Mouse (Mus musculus) MEL (cell line): ENCODE measurements around the gene Mau2. TPM values are rescaled to one million over a fixed set of nuclear protein-coding genes. Genes with fewer than 3 reads are reported as not detected.

Source experiments
- DNase-seq: peaks from one replicate; pipeline ENCODE4 v3.0.0; 2011; ENCODE audit warnings: low read depth, low spot score
- H3K27ac ChIP-seq: 2 replicates; pipeline ENCODE4 v1.5.1; 2012; ENCODE audit warnings: low read depth, mild to moderate bottlenecking, control low read depth, low read length, moderate library complexity; ENCODE audit not compliant: control insufficient read depth
- H3K27me3 ChIP-seq, 2 experiments: fragments of 150-350 bp in 1 of 2; sonication (generic) in 1 of 2; 2 replicates each; pipeline ENCODE4 v1.6.1; 2012; ENCODE audit warnings: low read length in 2 of 2, mild to moderate bottlenecking in 2 of 2, improper control_type of control experiment in 1 of 2, moderate library complexity in 1 of 2; ENCODE audit not compliant: insufficient read depth in 2 of 2, control insufficient read depth in 1 of 2
- H3K36me3 ChIP-seq, 2 experiments: 2 replicates each; pipeline ENCODE4 v1.6.1; 2012 to 2014; ENCODE audit warnings: low read length in 2 of 2, improper control_type of control experiment in 1 of 2, inconsistent platforms in 1 of 2, mild to moderate bottlenecking in 1 of 2; ENCODE audit not compliant: insufficient read depth in 2 of 2, control insufficient read depth in 1 of 2
- H3K4me1 ChIP-seq, 2 experiments: fragments of 150-350 bp in 1 of 2; sonication (generic) in 1 of 2; 2 replicates each; pipeline ENCODE4 v1.6.1; 2012; ENCODE audit warnings: low read length in 2 of 2, improper control_type of control experiment in 1 of 2, mild to moderate bottlenecking in 1 of 2; ENCODE audit not compliant: insufficient read depth in 2 of 2, control insufficient read depth in 1 of 2
- H3K4me3 ChIP-seq, 2 experiments: fragments of 150-350 bp in 1 of 2; sonication (generic) in 1 of 2; 2 replicates each; pipeline ENCODE4 v1.5.1; 2012; ENCODE audit warnings: low read depth in 2 of 2, low read length in 2 of 2, mild to moderate bottlenecking in 2 of 2, moderate library complexity in 2 of 2, control low read depth in 1 of 2, improper control_type of control experiment in 1 of 2; ENCODE audit not compliant: control insufficient read depth in 1 of 2, insufficient read depth in 1 of 2
- H3K79me2 ChIP-seq: 2 replicates; pipeline ENCODE4 v1.6.1; 2012; ENCODE audit warnings: mild to moderate bottlenecking, low read length, moderate library complexity; ENCODE audit not compliant: control insufficient read depth, poor library complexity, insufficient read depth
- H3K9ac ChIP-seq: 2 replicates; pipeline ENCODE4 v1.6.1; 2012; ENCODE audit warnings: low read depth, mild to moderate bottlenecking, control low read depth, low read length, moderate library complexity; ENCODE audit not compliant: control insufficient read depth, poor library complexity, severe bottlenecking
- H3K9me3 ChIP-seq: fragments of 150-350 bp; sonication (generic); replicated peaks from 2 replicates; pipeline ENCODE4 v1.6.1; 2012; ENCODE audit warnings: mild to moderate bottlenecking, low read length, improper control_type of control experiment, moderate library complexity; ENCODE audit not compliant: insufficient read depth
- BHLHE40 ChIP-seq: IDR thresholded peaks from 2 replicates; pipeline ENCODE4 v1.6.1; 2012; ENCODE audit warnings: low read depth, mild to moderate bottlenecking, inconsistent platforms, low read length, improper control_type of control experiment, borderline replicate concordance
- CHD1 ChIP-seq: IDR thresholded peaks from 2 replicates; pipeline ENCODE4 v1.6.1; 2012; ENCODE audit warnings: low read depth, mild to moderate bottlenecking, inconsistent platforms, low read length, improper control_type of control experiment
- CHD2 ChIP-seq: IDR thresholded peaks from 2 replicates; pipeline ENCODE4 v1.6.1; 2011; ENCODE audit warnings: low read length, improper control_type of control experiment
- ELF1 ChIP-seq: IDR thresholded peaks from 2 replicates; pipeline ENCODE4 v1.6.1; 2014; ENCODE audit warnings: low read depth, mild to moderate bottlenecking, inconsistent platforms, low read length, improper control_type of control experiment, moderate library complexity
- EP300 ChIP-seq, 2 experiments: IDR thresholded peaks; 2 replicates each; pipeline ENCODE4 v1.6.1; 2011; ENCODE audit warnings: improper control_type of control experiment in 2 of 2, low read length in 2 of 2, low read depth in 1 of 2, mild to moderate bottlenecking in 1 of 2
- GABPA ChIP-seq: IDR thresholded peaks from 2 replicates; pipeline ENCODE4 v1.6.1; 2012; ENCODE audit warnings: low read depth, mild to moderate bottlenecking, inconsistent platforms, low read length, improper control_type of control experiment, moderate library complexity
- HCFC1 ChIP-seq: IDR thresholded peaks from 2 replicates; pipeline ENCODE4 v1.6.1; 2012; ENCODE audit warnings: low read depth, mild to moderate bottlenecking, inconsistent platforms, low read length, improper control_type of control experiment, moderate library complexity
- MAZ ChIP-seq: IDR thresholded peaks from 2 replicates; pipeline ENCODE4 v1.6.1; 2012; ENCODE audit warnings: low read depth, mild to moderate bottlenecking, inconsistent platforms, low read length, improper control_type of control experiment
- MEF2A ChIP-seq: IDR thresholded peaks from 2 replicates; pipeline ENCODE4 v1.6.1; 2014; ENCODE audit warnings: low read depth, mild to moderate bottlenecking, inconsistent platforms, low read length, improper control_type of control experiment; ENCODE audit not compliant: poor library complexity, insufficient replicate concordance, severe bottlenecking; ENCODE audit errors: extremely low read depth
- MXI1 ChIP-seq: IDR thresholded peaks from 2 replicates; pipeline ENCODE4 v1.6.1; 2011; ENCODE audit warnings: mild to moderate bottlenecking, low read depth, low read length, improper control_type of control experiment
- MYB ChIP-seq: IDR thresholded peaks from 2 replicates; pipeline ENCODE4 v1.6.1; 2011; ENCODE audit warnings: mild to moderate bottlenecking, low read depth, low read length, improper control_type of control experiment
- MYC ChIP-seq: IDR thresholded peaks from 2 replicates; pipeline ENCODE4 v1.6.1; 2011; ENCODE audit warnings: low read depth, mild to moderate bottlenecking, low read length, improper control_type of control experiment, moderate library complexity
- POLR2A ChIP-seq, 2 experiments: IDR thresholded peaks; 2 replicates each; pipeline ENCODE4 v1.6.1; 2011 to 2012; ENCODE audit warnings: low read length in 2 of 2, mild to moderate bottlenecking in 2 of 2, control low read depth in 1 of 2, improper control_type of control experiment in 1 of 2, low read depth in 1 of 2, moderate library complexity in 1 of 2; ENCODE audit not compliant: control insufficient read depth in 1 of 2, insufficient read depth in 1 of 2, poor library complexity in 1 of 2
- POLR2AphosphoS2 ChIP-seq: IDR thresholded peaks from 2 replicates; pipeline ENCODE4 v1.6.1; 2011; ENCODE audit warnings: low read length, improper control_type of control experiment
- POLR2AphosphoS5 ChIP-seq: IDR thresholded peaks from 2 replicates; pipeline ENCODE4 v1.6.1; 2012; ENCODE audit warnings: low read depth, borderline replicate concordance, mild to moderate bottlenecking, inconsistent platforms, low read length, moderate library complexity, mixed read lengths
- RAD21 ChIP-seq: IDR thresholded peaks from 2 replicates; pipeline ENCODE4 v1.6.1; 2011; ENCODE audit warnings: mild to moderate bottlenecking, low read depth, low read length, improper control_type of control experiment
- SIN3A ChIP-seq: IDR thresholded peaks from 2 replicates; pipeline ENCODE4 v1.6.1; 2012; ENCODE audit warnings: low read length, improper control_type of control experiment, inconsistent platforms
- TCF12 ChIP-seq: IDR thresholded peaks from 2 replicates; pipeline ENCODE4 v1.6.1; 2014; ENCODE audit warnings: low read depth, mild to moderate bottlenecking, inconsistent platforms, low read length, improper control_type of control experiment, moderate library complexity
- UBTF ChIP-seq: IDR thresholded peaks from 2 replicates; pipeline ENCODE4 v1.6.1; 2012; ENCODE audit warnings: low read depth, mild to moderate bottlenecking, inconsistent platforms, low read length, improper control_type of control experiment, moderate library complexity, borderline replicate concordance; ENCODE audit not compliant: insufficient read depth
- ZNF384 ChIP-seq: IDR thresholded peaks from 2 replicates; pipeline ENCODE4 v1.6.1; 2012; ENCODE audit warnings: low read depth, mild to moderate bottlenecking, inconsistent platforms, low read length, improper control_type of control experiment
- polyA plus RNA-seq, 2 experiments: library from polyadenylated mRNA; stranded (reverse) in 1 of 2; unstranded in 1 of 2; fragments of >175 nt in 1 of 2; fragments of >200 nt in 1 of 2; gene quantifications; 2 replicates each; pipeline versions ENCODE4 v1.2.1 to v1.2.4; 2012; ENCODE audit warnings: low replicate concordance in 2 of 2, low read depth in 1 of 2; ENCODE audit not compliant: insufficient read length in 2 of 2, insufficient read depth in 1 of 2, missing spikeins in 1 of 2
- total RNA-seq: library from RNA; depleted of rRNA; stranded (reverse); fragments of 300-350 nt; gene quantifications from 2 replicates; pipeline ENCODE4 v1.2.3, GENCODE M21; 2012

The Mau2 gene
- total and polyA plus RNA-seq, 3 experiments = 39.2 to 43.4 TPM; not detected in 1

DNA sequence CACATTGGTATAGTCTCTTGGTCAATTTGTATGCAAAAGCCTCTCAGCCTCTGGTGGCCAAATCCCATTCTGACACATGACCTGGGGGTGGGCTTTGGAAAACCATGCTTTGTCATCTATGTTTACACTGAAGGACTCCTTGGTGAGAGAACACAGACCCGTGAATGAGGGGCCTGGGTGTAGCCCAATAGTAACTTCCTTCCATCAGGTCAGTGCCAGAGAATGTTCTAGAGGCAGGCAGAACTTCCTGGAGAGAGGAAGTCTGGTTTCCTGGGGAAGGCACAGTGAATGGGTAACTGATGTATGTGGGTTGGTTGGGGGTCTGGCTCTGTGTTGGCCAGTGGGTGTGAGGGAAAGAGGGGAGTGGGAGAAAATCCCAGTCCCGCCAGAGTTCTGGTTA, 37.4 kb downstream of the Mau2 start:
- peaks cover 0 to 16% of the 10 kb centered on the region in 2 experiments; a peak in 2 of 4 replicates for H3K36me3 ChIP-seq
- peaks cover 0 to 17% of the 10 kb centered on the region in 2 experiments; a peak in 3 of 4 replicates for H3K4me1 ChIP-seq
- TF ChIP-seq BHLHE40 (no peak), MYB (no peak), CHD2 (no peak), RAD21 (no peak), MEF2A (no peak), CHD1 (no peak), UBTF (no peak), TCF12 (no peak), MXI1 (no peak), HCFC1 (no peak), EP300 (IDR thresholded peaks at IDR 0.05; ENCODE audit: low read depth in 1 of 2, low read length in 2 of 2) (no peak), MAZ (no peak), MYC (no peak), ZNF384 (no peak), ELF1 (no peak), SIN3A (no peak)
- H3K27me3 ChIP-seq = no peaks in the 10 kb centered on the region
- H3K4me3 ChIP-seq = no peak overlapping the region
- no peak overlapping the region for H3K9ac ChIP-seq
- no peak overlapping the region for H3K27ac ChIP-seq
- H3K9me3 ChIP-seq = no peaks in the 10 kb centered on the region
- peaks cover 3% of the 10 kb centered on the region; the same call in 1 of the 2 replicates for H3K79me2 ChIP-seq
- DNase-seq = no peak

DNA sequence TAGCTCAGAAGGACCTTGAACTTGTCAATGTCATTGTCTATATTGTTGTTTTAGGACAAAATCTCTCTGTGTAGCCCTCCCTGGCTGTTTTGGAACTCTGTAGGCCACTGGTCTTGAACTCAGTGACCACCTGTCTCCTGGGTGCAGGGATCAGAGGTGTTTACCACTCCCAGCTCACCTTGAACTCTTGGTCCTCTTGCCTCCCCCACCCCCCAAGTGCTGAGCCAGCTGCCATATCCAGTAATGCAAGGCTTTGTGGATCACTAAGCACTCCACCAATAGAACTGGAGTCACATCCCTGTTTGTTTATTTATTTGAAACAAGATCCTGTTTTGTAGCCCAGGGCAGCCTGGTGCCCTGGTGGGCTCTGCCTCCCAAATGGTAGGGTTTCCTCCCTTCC, 38.2 kb downstream of the Mau2 start:
- H3K27ac ChIP-seq = no peak overlapping the region
- TF ChIP-seq POLR2A (IDR thresholded peaks at IDR 0.05; ENCODE audit: control insufficient read depth in 1 of 2, insufficient read depth in 1 of 2, low read depth in 1 of 2, low read length in 2 of 2, poor library complexity in 1 of 2) = no peak
- TF ChIP-seq EP300 (IDR thresholded peaks at IDR 0.05; ENCODE audit: low read depth in 1 of 2, low read length in 2 of 2) = no peak
- no peak for TF ChIP-seq POLR2AphosphoS2
- no peak for TF ChIP-seq CHD1
- TF ChIP-seq POLR2AphosphoS5 = no peak
- TF ChIP-seq GABPA = no peak
- no peak for TF ChIP-seq RAD21
- TF ChIP-seq, all 39 proteins: peak for 0
- no peaks in the 10 kb centered on the region for H3K9me3 ChIP-seq
- no peak overlapping the region for H3K4me3 ChIP-seq
- peaks cover 3% of the 10 kb centered on the region; the same call in 1 of the 2 replicates for H3K79me2 ChIP-seq
- H3K36me3 ChIP-seq = peaks cover 0 to 16% of the 10 kb centered on the region in 2 experiments; a peak in 2 of 4 replicates
- DNase-seq = no peak
- H3K9ac ChIP-seq = no peak overlapping the region
- H3K27me3 ChIP-seq = no peaks in the 10 kb centered on the region
- peaks cover 0 to 17% of the 10 kb centered on the region in 2 experiments; a peak in 3 of 4 replicates for H3K4me1 ChIP-seq
